Mouse (Mus musculus): ENCODE measurements around the gene Psma4. TPM values are rescaled to one million over a fixed set of nuclear protein-coding genes. Genes with fewer than 3 reads are reported as not detected.

Gene Psma4
- polyA plus RNA-seq, 1 experiment from 2014 or later, result 258 TPM

- ATAC-seq (replicated peaks; ENCODE audit: insufficient number of reproducible peaks, low FRiP score, low TSS enrichment), result no peak
- Histone ChIP-seq H3K4me1 (ENCODE audit: control insufficient read depth, insufficient read depth, low read length) (no peaks in the 10 kb centered on the region), H3K4me2 (no peak overlapping the region), H3K9me3 (replicated peaks; ENCODE audit: control insufficient read depth, low read length) (no peaks in the 10 kb centered on the region), H3K4me3 (ENCODE audit: low read depth, low read length) (no peak overlapping the region), H3K27me3 (ENCODE audit: control insufficient read depth, insufficient read depth, low read length) (no peaks in the 10 kb centered on the region), H3K9ac (ENCODE audit: low read depth, low read length) (no peak overlapping the region), H3K27ac (ENCODE audit: low read depth, low read length) (no peak overlapping the region), H3K36me3 (ENCODE audit: control insufficient read depth, insufficient read depth, low read length) (no peaks in the 10 kb centered on the region)
- 72% methylated on average over 4 of the region's 4 CpGs for WGBS (ENCODE audit: insufficient replicate concordance)
Observed at GRCm38 (mm10) chr9:55003609-55004008, 53.0 kb downstream of the Psma4 start.

Other genes with a start within 250 kb of the Psma4 start
- 124 and 128 TPM in 2 replicates for gene Wdr61, start 216.3 kb upstream of the Psma4 start, polyA plus RNA-seq (2014; fragmentation: Nextera tagmentation; extraction: Ambion mirVana)
- gene Crabp1, start 186.0 kb upstream of the Psma4 start, polyA plus RNA-seq (2014; fragmentation: Nextera tagmentation; extraction: Ambion mirVana), result 50.3 and 56.9 TPM in 2 replicates
- gene Ireb2, start 87.0 kb upstream of the Psma4 start, polyA plus RNA-seq (2014; fragmentation: Nextera tagmentation; extraction: Ambion mirVana), result 33.4 and 38.2 TPM in 2 replicates
- gene Hykk, start 33.5 kb upstream of the Psma4 start, polyA plus RNA-seq (2014; fragmentation: Nextera tagmentation; extraction: Ambion mirVana), result 2.6 and 3.7 TPM in 2 replicates
- 0.41 and 0.79 TPM in 2 replicates for gene AY074887, start 208 bp downstream of the Psma4 start, polyA plus RNA-seq (2014; fragmentation: Nextera tagmentation; extraction: Ambion mirVana)
- gene Chrna5, start 30.1 kb downstream of the Psma4 start, polyA plus RNA-seq (2014; fragmentation: Nextera tagmentation; extraction: Ambion mirVana), result 0.17 TPM in 1 of 2 replicates, not detected in the other
- 0.11 and 0.27 TPM in 2 replicates for gene Chrna3, start 75.8 kb downstream of the Psma4 start, polyA plus RNA-seq (2014; fragmentation: Nextera tagmentation; extraction: Ambion mirVana)
- gene Chrnb4, start 98.0 kb downstream of the Psma4 start, polyA plus RNA-seq (2014; fragmentation: Nextera tagmentation; extraction: Ambion mirVana), result 0.40 and 0.70 TPM in 2 replicates
- 29.1 and 34.3 TPM in 2 replicates for gene Ube2q2, start 198.1 kb downstream of the Psma4 start, polyA plus RNA-seq (2014; fragmentation: Nextera tagmentation; extraction: Ambion mirVana)